Mouse (Mus musculus) liver, embryonic 14.5 days (tissue): ENCODE data around the gene Kif21a.

Experiments
- CTCF ChIP-seq: IDR thresholded peaks from 2 replicates; pipeline ENCODE4 v1.5.1; 2016; ENCODE audit warnings: antibody characterized with exemption, low read depth, control low read depth
- EP300 ChIP-seq: IDR thresholded peaks from 2 replicates; pipeline ENCODE4 v1.6.1; 2016; ENCODE audit warnings: antibody characterized with exemption, low read depth

DNA sequence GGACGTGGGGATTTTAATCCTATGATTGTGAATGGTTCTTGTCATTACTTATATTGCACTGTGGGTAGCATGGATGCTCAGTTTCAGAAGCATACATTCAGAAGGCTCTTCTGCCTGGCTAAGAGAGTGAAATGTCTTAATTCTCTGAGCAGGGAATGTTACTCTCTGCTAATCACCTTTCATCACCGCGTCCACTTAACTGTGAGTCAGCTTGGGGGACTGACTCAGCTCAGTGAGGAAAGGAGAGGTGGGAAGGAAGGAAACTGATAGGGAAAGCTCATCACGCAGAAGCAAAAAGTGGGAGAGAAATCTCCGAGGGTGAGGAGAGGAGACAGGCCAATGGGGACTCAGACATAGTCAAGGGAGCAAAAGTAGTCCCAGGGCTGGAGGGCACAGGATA lies 10.9 kb downstream of the Kif21a start:
- TF ChIP-seq CTCF (no peak), EP300 (no peak)
